Mouse (Mus musculus) spleen, adult 12 weeks (tissue): ENCODE measurements around the gene Otop1.
A peak's percentile ranks its signal among the peaks of the same experiment; 100 is the strongest.

Source experiments
- DNase-seq: peaks from one replicate; pipeline ENCODE4 v3.0.0; 2022; ENCODE audit warnings: low spot score

The Otop1 gene

DNA sequence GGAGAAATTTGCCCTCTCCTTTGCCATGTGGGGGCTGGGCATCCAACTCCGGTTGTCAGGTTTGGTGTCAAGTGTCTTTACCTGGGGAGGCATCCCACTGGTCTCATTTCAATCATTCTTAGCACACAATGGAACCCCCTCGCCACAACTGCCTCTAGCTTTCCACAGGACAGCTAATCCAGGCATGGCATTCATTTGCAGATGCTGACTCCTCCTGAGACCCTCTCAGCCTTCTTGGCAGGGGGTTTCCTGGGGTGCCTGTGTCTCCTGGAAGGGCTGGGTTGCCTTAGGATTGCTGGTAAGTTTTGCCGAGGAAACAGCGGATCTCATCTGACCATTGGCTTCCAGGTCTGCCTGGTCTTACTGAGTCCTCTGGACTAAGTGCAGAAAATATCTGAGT, at the start of gene Otop1:
Gene Otop1, plus strand, starts transcription at position 202 of the 400 bp plus-strand sequence.
- no peak for DNase-seq

DNA sequence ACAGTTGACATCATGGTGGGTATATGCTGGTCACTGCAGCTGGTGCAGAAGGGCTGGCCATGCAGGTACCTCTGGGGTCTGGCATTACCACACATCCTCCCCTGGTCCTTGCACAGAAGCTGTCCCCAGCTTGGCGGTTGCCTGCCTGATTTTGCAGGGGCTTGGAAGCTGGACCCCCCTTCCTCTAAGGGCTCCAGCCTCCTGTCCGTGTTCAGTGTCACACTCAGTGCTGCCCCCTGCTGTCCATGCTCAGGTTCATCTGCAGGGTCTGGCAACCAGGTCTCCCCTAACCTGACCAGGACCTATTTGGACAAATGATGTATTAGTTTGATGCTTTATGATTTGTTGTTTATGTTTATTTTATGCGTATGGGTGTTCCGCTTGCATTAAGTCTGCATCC, 40.4 kb upstream of the Otop1 start:
- peak; percentile 25 for DNase-seq

DNA sequence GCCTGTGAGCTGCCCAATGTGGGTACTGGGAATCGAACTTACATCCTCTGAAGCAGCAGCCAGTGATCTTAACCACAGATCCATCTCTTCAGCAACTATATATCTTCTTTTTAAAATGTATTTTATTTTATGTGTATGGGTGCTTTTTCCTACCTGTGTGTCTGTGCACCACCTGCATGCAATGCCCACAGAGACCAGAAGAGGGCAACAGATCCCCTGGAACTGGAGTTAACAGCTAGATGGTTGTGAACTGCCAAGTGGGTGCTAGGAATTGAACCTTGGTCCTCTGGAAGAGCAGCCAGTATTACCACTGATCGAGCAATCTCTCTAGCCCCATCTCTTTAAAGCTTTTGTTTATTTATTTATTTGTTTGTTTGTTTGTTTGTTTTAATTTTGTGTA, 39.1 kb upstream of the Otop1 start:
- DNase-seq: no peak

DNA sequence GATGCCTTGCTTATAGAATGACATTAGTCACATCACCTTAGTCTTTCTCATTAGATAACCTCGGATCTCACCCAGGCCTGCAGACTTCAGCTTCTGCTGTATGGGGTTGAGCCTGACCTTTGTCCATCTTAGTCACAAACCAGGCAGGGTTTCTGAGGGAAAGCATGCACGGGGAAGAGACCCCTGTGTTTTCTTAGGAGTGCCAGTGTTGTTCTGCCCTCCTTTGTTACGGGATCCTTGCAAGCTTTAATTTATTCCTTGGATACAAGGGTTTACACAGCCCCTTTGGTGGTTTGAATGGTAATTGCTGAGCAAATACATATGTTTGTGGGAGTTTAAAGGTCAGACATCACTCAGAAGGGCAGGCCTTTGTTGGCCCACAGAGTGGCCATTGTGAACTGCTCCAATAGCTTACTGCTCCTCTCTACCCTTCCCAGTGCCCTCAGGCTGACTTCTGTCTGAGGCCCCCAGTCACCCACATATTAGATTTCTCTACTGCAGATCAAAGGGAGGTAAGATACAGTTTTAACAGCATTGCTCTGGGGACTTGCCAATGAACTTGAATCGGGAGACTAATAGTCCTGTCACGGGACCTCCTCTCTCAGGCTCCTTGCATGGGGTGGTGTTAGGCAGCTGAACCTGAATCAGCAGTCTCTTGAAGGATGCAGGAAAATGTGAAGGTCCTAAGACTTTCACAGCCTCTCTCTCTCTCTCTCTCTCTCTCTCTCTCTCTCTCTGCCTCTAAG, 34.9 kb upstream of the Otop1 start:
- no peak for DNase-seq

DNA sequence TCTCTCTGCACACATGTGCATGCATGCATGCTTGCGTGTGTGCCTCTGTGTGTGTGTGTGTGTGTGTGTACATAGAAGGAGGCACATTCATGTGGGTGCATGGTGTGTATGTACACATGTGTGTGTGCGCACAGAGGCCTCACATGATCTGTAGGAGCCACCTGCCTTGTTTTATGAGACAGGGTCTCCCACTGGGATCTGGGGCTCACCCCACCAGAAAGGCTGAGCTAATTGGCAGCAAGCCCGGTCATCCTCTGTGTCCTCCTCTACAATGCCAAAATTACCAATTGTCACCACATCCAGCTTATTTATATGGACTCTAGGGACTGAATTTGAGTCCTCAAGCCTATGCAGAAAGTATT, 34.3 kb upstream of the Otop1 start:
- DNase-seq: no peak

DNA sequence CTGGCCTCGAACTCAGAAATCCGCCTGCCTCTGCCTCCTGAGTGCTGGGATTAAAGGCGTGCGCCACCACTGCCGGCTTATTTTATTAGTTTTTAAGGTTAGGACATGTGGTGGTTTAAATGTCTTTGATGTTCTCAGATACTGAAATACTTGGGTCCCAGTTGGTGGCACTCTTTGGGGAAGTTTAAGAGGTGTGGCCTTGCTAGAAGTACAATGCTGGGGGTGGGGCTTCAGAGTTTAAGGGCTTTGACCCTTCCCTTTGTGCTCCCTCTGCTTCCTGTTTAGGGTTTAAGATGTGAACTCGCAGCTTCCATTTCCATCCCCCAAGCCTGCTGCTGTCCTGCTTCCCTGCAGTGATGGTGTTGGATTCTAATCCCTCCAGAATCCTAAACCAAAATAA, 33.8 kb upstream of the Otop1 start:
- no peak for DNase-seq

DNA sequence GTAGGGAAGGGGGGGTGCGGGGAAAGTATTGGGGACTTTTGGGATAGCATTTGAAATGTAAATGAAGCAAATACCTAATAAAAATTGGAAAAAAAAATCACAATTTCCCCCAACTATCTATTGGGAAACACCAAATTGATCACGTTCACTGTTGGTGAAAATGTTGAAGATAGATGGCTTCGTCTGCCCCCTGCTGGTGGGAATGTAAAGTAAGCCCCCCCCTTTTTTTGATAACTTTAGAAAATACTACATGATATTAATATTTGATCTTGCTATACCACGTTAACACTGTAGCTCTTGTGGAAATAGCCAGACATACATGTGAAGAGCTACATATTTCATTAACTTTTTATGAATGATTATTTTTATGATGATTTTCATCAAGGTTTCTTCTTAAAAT, 20.6 kb upstream of the Otop1 start:
- no peak for DNase-seq

DNA sequence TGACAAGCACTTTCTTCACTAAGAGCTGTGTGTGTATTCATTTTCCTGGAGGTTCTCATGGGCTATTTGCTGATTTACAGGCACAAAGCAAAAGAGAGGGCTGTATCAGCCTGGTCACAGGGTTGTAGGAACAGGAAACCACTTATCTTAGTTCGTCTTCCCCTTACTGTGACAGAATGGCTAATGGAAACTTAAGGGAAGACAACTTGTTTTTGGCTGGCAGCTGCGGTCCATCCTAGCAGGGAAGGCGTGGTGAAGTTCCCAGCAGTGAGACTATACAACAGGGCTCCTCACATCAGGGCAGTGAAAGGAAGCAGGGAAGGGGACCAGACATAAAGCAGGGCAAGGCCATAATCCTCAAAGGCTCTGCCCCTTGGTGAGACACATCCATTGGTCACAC, 20.1 kb upstream of the Otop1 start:
- no peak for DNase-seq

DNA sequence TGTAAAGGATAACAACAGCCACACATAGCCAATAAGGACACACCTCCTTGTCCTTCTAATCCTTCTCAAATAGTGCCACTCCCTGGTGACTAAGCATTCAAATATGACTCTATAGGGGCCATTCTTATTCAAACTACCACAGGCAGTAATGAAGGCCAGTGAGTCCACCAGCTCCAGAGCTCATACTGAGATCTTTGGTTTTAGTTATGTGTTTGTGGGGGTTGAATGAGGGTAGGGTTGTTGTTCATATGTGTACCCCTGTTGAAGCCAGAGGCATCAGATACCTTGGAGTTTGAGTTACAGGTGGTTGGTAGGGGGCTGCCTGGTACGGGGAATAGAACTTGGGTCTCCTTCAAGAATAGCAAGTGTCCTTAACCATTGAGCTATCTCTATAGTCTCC, 19.2 kb upstream of the Otop1 start:
- DNase-seq: no peak

DNA sequence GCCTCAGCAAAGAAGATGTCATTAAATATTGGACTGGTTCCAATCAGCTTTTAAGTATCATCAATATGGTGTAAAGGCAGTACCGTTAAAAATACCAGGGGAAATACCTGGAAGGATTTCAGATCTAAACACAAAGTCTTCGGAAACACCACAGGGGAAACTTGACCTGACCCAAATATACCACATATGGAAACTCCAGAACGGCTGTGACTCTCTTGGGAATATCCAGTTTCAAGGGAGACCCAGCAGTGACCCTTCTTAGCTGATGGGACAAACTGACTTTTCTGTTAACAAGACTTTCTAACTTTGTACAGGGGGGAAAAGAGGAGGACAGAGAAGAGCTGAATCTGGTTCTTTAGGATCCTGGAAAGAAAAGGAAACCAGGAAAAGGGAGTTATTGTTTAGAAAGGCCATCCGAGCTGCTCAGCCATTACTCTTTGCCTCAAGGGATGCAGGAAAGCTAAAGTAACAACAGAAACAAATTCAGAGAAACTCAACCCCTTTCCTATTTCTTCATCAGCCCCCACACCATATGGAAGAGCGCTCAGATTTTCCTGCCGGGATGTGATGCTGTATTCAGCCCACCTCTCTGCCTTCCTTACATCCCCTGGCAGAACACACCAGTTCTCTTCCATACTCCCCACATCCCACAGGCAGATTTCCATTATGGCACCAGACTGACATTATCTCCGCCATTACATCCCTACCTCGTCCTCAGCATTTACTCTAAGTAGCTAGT, 17.6 kb upstream of the Otop1 start:
- no peak for DNase-seq

DNA sequence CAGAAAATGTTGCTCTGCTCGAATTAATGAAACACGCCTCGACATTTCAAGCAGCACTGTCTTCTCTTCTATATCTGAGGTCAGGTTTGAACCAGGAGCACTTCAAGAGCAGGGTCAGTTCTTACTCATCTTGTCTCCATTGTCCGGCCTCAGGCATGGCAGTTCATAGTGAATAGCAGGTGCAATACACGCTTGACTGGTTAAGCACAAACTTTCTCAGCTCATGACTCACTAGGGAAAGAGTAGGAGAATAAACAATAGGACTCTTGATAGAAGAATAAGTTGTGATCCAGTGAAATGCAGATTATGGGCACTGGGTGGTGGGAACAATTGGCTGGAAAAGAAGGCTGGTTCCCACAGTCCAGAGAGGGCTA, 17.0 kb upstream of the Otop1 start:
- no peak for DNase-seq

DNA sequence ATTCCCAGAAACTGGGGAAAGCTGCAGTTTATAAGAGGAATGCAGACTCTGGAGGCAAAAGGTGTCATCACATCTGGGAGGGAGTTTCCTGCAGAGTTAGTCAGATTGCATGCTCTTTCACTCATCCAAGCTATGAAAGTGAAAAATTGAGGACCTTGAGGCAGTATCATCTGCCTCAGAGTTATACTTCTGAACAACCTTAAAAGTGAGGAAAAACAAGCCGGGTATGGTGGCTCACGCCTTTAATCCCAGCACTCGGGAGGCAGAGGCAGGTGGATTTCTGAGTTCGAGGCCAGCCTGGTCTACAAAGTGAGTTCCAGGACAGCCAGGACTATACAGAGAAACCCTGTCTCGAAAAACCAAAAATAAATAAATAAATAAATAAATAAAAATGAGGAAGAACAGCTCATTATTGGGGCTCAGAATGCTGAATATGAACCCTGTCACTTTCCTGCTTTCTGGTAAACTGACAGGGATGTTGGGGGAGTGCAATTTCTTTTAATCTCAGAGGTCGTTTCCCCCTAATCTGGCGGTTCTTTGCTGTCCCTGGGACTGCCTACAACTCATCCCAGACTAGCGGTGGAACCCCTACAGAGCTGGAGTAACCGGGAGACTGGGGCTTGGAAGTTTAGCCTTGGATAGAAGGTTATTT, 16.2 kb upstream of the Otop1 start:
- no peak for DNase-seq

DNA sequence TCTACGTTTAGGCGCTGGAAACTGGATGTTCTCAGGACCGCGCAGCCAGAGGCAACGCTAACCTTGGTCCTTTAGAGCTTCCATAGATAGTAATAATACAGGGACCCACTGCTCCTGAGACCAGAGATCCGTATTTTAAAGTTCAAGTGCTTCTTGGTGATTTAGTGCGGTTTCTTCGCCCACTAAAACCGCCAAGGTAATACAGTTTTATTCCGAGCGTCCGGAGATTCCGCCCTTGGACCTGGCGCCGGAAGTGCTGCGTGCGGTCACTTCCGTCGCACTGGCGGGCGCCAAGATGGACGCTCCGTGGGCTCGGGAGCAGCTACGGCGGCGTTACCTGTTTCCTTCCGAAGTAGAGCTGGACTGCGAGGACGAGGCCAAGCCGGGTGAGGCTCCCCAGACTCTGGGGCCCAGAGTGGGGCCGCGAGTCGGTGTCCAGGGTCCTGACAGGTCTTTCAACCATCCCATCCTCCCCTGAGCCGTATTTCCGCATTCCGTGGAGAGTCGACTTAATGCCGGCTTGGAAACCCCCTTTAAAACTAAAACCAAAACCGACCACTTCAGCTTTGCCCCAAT, 15.6 kb upstream of the Otop1 start, which contains the start of gene Tmem128:
Gene Tmem128, plus strand, starts transcription at position 79 of the 576 bp plus-strand sequence.
- DNase-seq: peak; percentile 63

DNA sequence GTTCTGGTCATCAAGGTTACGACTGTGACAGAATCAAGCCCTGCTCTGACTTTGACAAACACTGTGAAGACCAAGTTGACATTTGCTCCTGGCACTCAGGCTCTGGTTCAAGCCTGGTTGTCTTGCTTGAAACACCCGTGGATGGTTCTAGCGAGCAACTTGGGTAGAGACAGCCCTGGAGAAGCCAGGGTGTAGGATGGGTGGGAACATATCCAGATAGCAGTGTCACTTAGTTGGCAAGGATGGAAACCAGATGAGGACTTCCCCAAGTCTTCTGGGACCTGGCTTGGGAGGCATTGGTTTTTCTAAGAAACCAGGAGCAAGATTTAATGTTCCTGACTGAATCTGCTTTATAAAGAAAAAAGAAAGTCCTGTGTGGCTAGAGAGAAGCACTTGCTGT, 4.8 kb upstream of the Otop1 start:
- DNase-seq: no peak

DNA sequence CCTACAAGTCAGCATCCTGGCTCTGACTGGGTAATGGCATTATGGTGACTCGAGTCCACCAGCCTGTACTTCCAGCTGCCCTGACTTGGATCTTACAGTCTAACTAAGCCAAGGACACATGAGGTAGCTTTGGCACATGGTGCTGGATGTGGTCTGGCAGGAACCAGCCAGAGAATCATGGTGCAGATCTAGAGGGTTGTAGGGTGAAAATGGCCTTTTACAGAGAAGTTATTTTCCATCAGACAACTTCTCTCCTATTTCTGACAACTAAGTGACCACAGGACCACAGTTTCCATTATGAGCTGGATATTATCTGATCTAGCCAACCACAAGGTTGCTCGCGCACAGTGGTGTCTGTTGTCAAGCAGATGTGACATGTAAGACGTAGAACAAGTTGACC, 1.9 kb upstream of the Otop1 start:
- DNase-seq: no peak

DNA sequence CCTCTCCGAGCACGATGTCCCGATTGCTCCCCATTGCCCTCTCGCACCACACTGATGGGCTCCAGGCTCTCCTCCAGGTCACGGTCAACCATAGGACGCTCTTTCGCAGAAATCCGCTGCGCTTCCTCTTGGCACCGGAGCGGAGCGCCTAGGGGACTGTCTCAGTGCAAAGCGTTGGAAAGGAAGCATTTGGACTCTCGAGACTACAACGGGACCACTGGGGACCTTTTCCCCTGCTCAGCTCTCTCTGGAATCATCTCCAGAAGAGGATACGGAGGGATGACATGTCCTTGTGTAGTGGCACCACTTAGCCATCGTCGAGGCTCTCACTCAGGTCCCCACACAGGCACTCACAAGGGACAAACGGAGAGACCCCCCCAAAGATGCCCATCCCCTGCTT, 679 bp downstream of the Otop1 start:
- no peak for DNase-seq

DNA sequence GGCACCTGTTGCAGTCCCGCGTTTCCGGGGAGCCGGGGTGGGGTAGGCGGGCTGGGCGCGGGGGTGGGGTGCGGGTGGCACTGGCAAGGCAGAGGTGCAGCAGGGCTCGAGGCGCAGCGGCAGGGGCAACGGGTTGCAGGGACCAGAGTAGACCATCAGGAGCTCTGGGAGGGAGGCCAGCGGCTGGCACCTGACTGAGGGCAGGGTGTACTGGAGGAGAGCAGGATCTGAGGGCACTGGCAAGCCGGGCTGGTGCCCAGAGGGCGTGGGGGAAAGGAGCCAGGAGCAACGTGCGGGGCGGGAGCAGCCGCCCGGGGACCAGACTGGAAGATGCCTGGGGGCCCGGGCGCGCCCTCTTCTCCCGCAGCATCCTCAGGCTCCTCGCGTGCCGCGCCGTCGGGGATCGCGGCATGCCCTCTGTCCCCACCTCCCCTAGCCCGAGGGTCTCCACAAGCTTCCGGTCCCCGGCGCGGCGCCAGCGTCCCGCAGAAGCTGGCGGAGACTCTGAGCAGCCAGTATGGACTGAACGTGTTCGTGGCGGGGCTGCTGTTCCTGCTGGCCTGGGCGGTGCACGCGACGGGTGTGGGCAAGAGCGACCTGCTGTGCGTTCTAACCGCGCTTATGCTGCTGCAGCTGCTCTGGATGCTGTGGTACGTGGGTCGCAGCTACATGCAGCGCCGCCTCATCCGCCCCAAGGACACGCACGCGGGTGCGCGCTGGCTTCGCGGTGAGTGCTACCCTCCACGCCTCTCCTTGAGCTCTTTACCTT, 1.5 kb downstream of the Otop1 start:
- no peak for DNase-seq

DNA sequence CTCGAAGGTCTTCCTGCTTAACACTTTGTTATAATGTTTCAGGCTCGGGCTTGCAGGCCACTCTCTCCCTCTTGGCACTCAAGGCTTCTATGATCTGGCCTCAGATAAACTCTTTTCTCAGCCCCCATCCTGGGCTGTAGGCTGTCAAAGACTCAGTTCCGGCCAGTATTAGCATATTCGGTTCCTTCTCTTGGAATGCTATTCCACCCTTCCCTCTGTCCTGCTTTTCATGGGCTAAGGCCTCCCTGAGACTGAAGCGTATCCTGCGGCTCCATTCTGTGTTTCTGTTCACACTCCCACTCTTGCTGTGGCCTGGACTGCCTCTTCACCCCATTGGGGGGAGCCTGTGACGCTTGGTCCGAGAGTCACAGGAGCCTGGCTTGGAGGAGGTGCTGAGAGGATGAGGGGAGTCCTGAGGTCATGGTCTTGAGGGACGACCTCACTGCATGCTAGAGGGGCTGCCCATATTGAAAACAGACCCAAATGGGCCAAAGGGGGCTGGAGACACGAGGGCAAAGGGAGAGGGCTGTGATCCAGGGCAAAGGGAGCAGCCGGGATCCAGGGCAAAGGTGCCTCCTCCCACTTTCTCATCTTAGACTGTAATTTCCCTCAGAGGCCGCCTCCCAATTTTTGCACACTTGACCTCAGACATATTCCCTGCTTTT, 2.3 kb downstream of the Otop1 start:
- DNase-seq: no peak

DNA sequence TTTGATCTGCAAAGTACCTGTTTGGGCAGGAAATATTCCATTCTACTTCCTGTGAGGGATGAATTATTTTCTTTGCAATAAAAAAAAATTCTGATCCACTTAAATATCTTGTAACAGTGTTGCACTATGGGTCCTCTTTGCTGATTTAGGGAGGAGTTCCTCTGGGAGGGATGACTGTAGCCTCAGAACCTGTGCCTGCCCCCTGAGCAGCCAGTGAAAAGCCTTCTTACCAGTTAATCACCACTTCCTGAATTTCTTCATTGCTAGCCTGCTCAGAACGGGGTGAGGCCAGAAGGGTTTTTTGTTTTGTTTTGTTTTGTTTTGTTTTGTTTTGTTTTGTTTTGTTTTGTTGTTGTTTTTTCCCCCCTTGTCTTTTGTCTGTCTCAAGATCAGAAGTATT, 4.3 kb downstream of the Otop1 start:
- no peak for DNase-seq

DNA sequence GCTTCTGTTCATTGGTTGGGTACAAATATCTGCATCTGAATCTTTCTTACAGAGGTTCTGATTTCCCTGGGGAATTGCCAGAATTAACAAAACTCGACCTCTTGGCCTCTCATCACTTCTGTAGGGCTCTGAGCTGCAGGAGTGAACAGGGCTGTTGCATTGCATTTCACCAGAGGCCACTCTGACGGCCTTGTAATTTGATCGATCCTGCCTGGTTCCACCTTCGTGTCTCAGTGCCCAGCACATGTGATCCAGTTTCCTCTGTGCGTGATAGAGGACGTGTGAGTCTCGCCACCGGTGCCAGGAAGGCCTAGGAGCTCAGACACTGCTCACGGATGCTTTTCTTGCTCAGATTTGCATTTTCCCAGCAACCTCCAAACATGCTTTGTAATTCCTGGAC, 10.0 kb downstream of the Otop1 start:
- DNase-seq: no peak

DNA sequence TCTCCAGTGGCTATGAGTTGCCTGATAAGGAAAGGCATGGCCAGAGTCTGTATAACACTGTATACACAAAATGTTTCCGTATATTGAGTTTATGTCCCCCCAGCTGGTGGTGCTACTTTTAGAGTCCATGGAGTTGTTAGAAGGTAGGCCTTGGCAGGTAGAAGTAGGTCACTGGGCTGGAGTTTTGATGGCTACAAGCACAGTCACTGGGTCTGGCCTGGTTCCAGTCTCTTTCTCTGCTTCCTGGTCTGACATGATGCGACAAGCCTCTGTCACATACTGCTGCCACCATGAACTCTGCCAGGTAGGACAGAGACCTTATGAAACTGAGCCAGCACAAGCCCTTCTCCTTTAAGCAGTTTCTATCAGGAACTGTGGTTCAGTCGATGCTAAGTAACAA, 12.7 kb downstream of the Otop1 start:
- no peak for DNase-seq
